Mouse (Mus musculus): ENCODE results near the gene Gm49361.

DNA sequence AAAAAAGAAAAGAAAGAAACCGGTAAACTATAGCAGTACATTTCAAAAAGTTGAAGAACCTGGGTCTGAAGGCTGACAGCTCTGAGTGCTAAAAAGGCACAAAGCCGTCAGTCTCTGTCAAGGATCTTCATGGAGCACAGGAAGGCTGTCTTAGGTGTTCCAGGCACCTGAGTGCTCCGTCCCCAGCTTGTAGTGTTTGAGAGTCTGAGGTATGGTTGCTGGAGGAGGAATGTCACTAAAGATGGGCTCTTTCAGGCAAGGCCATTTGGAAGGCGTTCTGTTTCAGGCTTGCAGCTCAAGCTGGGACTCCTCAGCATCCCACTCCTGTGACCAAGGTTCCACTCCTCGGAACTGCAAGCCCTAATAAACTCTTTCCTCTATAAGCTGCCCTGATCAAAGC, 58.5 kb downstream of the Gm49361 start:
- TF ChIP-seq CTCF (IDR thresholded peaks at IDR 0.05; ENCODE audit: borderline replicate concordance, insufficient read depth, low read length) (no peak), POLR2A (IDR thresholded peaks at IDR 0.05; ENCODE audit: low read depth, low read length) (no peak)
